Mouse (Mus musculus): ENCODE measurements around the gene Insr. TPM values are rescaled to one million over a fixed set of nuclear protein-coding genes. Genes with fewer than 3 reads are reported as not detected.

Insr gene
- 39.0 to 47.8 TPM (median 43.2 TPM) in 4 replicates for total RNA-seq (2023; ENCODE audit: inconsistent age)

GRCm38 (mm10) chr8:3278934-3279720 is at the start of gene Insr:
Insr (minus strand) TSS chr8:3279617.

Other genes starting within 250 kb of the Insr start
- gene A430078G23Rik, start 73.8 kb upstream of the Insr start, total RNA-seq (2023; ENCODE audit: inconsistent age): 230 to 250 TPM (median 241 TPM) in 4 replicates
- 226 to 260 TPM (median 253 TPM) in 4 replicates for gene Arhgef18, start 113.4 kb upstream of the Insr start, total RNA-seq (2023; ENCODE audit: inconsistent age)
- gene Pex11g, start 188.1 kb upstream of the Insr start, total RNA-seq (2023; ENCODE audit: inconsistent age): 0.80 to 1.7 TPM (median 1.4 TPM) in 4 replicates
- 4.9 to 9.2 TPM (median 7.3 TPM) in 4 replicates for gene Tex45, start 191.2 kb upstream of the Insr start, total RNA-seq (2023; ENCODE audit: inconsistent age)
- 8.0 to 11.4 TPM (median 9.8 TPM) in 4 replicates for gene Zfp358, start 213.5 kb upstream of the Insr start, total RNA-seq (2023; ENCODE audit: inconsistent age)
- 89.1 to 114 TPM (median 104 TPM) in 4 replicates for gene Mcoln1, start 220.8 kb upstream of the Insr start, total RNA-seq (2023; ENCODE audit: inconsistent age)
- gene Pnpla6, start 235.8 kb upstream of the Insr start, total RNA-seq (2023; ENCODE audit: inconsistent age): 60.2 to 80.5 TPM (median 68.7 TPM) in 4 replicates

All from B cell, adult (primary cell).